Mouse (Mus musculus) urinary bladder, adult 18-20 months (tissue): ENCODE results near the gene 1110059G10Rik.
A peak's percentile ranks its signal among the peaks of the same experiment; 100 is the strongest.

Experiments
- DNase-seq, 2 experiments: peaks; one replicate each; pipeline ENCODE4 v3.0.0; 2022; ENCODE audit warnings: low spot score in 2 of 2, mixed read lengths in 2 of 2

Gene 1110059G10Rik

GRCm38 (mm10) chr9:122950643-122951475 is at the start of gene 1110059G10Rik, which contains the start of gene Kif15:
Gene 1110059G10Rik (minus strand): TSS chr9:122951000.
Gene Kif15 (plus strand): TSS chr9:122951046.
- peak; percentile 84 to 94 for DNase-seq

- DNase-seq, result no peak
Measured at GRCm38 (mm10) chr9:122999193-122999586, 48.4 kb upstream of the 1110059G10Rik start.

- DNase-seq, result no peak
Measured at GRCm38 (mm10) chr9:122998406-122999192, 47.8 kb upstream of the 1110059G10Rik start.

GRCm38 (mm10) chr9:122928915-122929314 is 21.9 kb downstream of the 1110059G10Rik start:
- no peak for DNase-seq

- DNase-seq, result peak; percentile 23 to 69
Measured at GRCm38 (mm10) chr9:122922936-122923381, 27.8 kb downstream of the 1110059G10Rik start, which contains the start of gene Zfp105. Gene Zfp105 (plus strand): TSS chr9:122923072.

- no peak for DNase-seq
Measured at GRCm38 (mm10) chr9:122922436-122922835, 28.4 kb downstream of the 1110059G10Rik start.

- DNase-seq, result peak; percentile 35 to 40
Measured at GRCm38 (mm10) chr9:122902717-122903535, 47.9 kb downstream of the 1110059G10Rik start.

GRCm38 (mm10) chr9:122901047-122901446 is 49.8 kb downstream of the 1110059G10Rik start:
- DNase-seq, result no peak
